Mouse (Mus musculus): ENCODE measurements at regions not wholly inside any gene's neighbourhood (a gene's known extent, or its start where the extent isn't known, plus 50 kb on each side); places are given as distances from the start of the nearest gene placed in this dataset.

DNA sequence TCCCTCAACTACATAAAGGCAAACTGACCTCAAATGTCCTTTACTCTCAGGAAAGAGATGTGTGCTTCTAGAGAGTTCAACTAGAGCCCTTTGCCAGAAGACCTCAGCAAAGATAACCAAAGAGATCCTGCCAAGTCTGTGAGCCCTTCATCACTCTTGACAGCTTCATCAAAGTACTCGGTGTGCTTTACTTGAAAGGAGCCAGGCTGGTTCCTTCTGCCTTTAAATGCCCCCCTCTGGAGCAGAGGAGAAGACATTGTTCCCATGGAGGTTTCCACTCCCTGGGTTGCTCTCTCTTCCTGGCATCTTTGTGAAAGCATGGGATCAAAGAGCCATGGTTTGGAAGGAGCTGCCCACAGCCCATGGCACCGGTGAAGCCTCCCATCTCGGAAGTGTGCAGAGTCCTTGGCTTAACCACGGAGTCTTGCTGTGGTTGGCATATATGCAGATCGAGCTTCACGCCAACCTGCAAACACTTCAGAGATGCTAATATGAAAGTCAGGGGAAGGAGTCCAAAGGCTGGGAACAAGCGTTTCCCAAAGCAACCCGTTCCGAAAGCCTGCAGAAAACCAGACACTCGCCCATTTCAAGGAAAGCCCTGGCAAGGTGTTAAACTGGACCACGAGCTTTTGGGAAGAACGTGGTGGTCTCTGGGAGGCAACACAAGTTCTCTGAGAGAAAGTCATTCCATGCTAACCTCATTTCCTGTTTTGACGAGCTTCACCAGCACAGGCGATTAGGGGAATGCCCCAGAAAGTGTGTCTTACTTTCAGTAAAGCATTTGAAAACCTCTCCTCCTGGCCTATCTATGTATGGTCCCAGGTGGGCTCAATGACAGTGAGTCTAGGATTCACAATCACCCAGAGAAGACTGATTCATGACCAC is 223.5 kb upstream of the Spdye4c start:
- DNase-seq (ENCODE audit: extremely low read depth, low read depth, low spot score): no peak

DNA sequence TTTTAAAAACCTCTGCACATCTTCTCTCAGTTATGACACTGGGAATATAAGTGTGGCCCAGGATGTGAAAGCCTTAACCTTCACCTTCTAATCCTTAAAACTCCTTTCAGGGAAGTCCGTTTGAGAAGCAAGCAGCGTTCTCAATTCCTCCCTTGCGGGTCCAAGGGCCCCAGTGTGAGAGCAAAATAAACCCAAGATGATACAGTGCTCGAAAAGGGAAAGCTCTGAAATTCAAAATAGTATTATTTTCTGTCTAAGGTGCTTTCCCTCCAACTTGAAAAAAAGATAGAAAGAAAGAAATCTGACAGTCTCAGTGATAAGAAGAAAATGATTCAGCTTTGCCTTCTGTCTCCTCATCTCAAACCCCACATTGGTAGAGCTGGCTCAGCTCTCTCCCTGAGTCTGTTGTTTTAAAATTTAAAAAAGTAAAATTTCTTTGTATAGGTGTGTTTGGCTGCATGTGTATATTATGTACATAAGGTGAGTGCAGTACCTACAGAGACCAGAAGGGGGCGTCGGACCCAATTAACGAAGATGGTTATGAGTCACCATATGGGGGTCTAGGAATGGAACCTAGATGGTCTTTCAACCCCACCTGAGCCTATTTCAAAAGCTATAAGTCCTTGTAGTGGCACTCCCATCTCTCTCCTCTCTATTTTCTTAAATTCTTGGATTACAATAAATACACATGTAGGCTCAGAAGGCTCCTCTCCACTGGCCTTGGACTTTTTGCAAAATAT is 222.3 kb upstream of the Spdye4c start:
- DNase-seq (ENCODE audit: extremely low read depth, low read depth, low spot score): no peak

DNA sequence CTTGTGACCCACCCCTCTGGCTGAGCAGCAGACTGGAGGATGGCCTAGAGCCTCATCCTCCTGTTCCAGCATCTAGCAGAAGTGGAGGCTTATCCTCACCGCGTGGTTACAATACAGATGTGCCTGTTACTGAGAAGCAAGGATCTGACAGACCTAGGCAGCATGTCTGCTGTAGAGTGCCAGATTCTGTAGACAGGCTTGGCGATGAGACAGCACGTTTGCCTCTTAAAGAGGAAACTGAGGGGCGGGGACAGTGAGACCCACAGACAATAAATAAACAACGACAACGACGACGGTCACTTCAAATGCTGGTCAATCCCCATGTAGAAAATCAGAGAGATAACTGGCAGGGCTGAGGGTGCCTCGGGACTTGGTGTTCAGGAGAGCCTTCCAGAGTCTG is 220.2 kb upstream of the Spdye4c start:
- DNase-seq (ENCODE audit: extremely low read depth, low read depth, low spot score): no peak

DNA sequence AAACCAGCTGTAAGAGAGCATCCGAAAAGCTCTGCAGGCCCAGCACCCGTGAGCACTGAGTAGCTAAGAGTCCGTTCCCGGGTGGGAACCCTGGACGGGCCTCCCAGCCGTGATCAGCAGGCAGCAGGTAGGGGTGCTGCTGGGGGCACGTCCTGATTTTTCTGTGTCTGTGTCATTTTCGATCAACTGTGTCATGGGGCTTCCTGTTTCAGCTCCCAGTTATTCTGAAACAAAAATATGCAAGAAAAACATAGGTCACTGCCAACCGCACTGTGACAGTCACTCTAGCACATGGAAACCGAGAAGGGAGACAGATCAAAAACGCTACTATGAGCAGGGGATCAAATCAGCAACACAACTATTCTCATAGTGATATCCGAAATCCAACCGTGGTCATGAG is 218.8 kb upstream of the Spdye4c start:
- DNase-seq (ENCODE audit: extremely low read depth, low read depth, low spot score): no peak

DNA sequence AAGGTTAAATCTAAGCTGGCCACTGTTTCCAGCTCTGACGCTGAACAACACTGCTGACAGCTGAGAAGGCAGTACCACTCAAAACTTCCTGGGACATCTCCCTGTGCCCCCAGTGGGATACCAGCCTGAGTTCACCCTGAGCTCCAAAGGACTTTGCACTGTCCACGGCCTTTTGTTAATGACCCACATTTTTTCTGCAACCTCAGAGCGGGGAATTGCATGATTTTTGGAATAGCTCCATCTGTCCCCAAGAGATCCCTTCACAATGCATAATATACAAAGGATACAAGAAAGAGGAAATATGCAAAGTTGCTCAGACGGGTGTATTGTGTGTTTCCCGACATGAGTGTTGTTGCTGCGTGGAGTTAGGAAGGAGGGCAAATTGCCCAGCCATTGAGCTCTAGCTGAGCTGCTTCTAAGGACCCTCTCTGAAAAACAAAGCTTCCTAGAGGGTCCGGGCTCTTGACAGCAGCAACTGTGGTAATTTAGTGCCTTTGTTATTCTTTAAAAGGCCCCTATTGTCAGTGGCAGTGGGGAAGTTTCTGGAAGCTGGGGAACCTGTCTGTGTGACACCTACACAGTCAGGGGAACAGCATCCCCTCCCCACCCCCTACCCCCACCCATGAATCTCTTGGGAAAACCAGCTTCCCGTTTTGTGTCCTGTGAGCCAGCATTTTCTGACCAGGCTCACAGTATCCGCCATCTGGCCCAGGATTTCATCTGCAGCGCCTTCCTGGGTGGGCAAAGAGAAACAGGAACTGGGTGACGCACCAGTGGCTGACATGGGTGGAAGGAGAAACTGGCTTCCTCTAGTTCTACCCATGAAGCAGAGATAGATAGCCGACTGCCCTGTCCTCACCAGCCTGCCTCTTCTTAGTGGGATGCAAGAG is 217.4 kb upstream of the Spdye4c start:
- DNase-seq (ENCODE audit: extremely low read depth, low read depth, low spot score): no peak

DNA sequence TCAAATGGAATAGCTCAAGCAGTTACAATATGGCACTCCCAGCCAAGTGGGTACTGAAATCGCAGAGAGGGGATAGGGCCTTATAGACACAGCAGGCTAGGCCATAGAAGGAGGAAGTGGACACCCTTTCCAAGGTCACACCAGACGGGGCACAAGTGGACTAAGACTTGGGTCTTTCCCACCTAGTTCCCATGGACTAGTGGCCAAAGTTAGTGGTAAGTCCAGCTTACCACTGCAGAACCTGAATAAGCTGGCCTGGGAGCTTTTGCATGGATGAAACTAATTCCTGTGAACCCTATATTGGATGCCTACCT is 216.8 kb upstream of the Spdye4c start:
- no peak for DNase-seq (ENCODE audit: extremely low read depth, low read depth, low spot score)

DNA sequence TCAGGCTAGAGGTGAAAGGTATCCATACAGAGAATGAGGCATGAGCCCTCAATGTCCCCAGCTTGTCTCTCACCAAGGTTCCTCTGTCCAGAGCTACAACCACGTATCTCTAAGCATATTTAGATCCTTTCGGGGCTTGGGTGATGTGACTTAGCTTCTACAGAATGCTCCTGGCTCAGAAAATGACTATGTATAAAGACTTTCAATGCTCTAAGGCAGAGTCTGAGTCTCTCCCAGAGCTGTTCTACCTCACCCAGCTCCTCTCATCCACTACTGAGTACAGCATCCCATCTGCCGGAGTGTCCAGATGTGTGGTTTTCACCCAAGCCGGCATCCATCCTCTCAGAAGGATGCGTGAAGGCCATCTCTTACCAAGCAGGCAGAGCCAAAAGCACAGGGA is 216.1 kb upstream of the Spdye4c start:
- no peak for DNase-seq (ENCODE audit: extremely low read depth, low read depth, low spot score)

DNA sequence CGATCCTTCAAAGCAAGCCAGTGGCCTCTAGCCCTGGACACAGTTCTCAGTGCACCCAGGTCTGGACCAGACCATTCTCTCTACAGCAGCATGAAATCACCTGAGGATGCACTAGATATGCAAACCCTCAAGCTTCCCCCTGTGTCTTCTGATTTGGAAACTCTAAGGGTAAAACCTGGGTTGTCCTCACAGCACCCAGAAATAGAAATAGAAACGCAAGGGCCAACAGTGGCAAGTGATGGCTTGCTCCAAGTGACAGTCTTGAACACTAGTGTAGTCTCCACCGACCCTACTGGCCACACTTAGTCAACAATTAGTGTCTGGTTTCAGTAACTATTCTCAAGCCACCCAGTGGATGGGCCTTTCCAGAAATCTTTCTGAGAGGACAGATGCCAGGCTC is 215.2 kb upstream of the Spdye4c start:
- DNase-seq (ENCODE audit: extremely low read depth, low read depth, low spot score): no peak

DNA sequence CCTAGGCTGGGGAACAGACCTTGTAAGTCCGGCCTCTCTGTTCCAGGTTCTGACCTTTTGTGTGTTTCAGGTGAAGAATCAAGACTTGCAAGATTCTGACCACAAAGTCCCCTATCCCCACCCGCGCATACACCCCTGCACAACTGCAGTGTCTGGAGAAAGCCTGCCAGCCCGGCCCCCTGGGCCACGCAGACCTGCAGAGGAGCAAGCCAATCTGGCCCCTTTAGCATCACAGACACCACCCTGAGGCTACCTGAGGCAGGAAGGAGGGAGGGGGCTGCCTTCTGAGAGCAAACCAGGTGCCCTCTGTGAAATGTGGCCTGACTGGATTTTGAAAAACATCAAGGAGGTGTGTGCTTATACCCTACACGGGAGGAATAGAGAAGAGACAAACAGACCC is 213.8 kb upstream of the Spdye4c start:
- DNase-seq (ENCODE audit: extremely low read depth, low read depth, low spot score): no peak

DNA sequence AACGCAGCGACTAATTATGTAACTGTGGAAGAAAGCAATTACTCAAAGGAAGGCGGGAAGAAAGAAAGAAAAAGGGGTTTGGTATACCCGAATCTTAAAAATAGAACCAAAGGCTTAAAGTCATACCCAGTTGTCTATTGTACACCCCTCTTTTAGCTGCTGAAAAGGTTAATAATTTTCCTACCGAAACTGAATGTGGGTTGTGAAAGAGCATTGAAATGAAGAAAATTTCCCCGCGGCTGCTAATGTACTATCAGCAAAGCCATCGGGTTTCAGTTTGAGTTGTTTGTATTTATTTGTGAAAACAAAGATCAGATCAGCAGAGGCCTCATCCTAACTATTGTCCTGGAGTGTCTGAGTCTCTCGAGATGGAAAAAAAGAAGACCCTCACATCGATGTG is 213.3 kb upstream of the Spdye4c start:
- DNase-seq (ENCODE audit: extremely low read depth, low read depth, low spot score): no peak

DNA sequence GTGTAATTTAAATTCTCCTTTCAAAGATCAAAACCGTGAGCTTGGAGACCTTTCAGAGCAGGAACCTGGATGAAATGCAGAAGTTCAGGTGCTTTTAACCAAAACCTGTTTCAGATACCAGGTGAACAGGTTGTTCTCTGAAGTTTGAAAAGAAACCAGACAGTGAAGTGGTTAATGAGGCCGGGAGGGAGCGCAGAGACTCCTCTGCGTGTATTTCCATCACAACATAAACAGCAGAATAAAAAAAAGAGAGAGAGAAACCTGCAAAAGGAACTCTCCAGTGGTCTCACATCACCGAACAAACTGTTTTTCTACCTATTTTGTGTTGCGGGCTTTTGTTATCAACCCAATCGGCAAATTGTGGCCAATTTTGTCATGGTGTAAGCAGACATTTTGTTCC is 212.6 kb upstream of the Spdye4c start:
- DNase-seq (ENCODE audit: extremely low read depth, low read depth, low spot score): no peak

DNA sequence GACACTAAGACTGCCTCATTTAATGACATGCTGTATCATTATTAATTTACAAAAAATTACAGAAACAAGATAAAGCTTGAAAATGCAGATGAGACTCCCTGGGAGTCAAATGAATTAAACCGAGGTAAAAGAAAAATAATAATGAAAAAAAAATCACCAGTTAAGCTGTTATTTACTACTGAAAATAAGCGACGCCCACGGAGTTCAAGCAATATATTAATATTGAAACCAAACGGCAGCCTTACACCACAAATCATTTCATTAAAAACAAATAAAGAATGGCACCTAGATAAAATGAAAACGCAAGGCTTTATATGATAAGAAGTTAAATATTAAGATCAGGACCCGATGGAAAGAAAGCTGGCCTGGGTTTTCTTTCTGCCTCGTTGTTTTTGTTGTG is 211.9 kb upstream of the Spdye4c start:
- no peak for DNase-seq (ENCODE audit: extremely low read depth, low read depth, low spot score)

DNA sequence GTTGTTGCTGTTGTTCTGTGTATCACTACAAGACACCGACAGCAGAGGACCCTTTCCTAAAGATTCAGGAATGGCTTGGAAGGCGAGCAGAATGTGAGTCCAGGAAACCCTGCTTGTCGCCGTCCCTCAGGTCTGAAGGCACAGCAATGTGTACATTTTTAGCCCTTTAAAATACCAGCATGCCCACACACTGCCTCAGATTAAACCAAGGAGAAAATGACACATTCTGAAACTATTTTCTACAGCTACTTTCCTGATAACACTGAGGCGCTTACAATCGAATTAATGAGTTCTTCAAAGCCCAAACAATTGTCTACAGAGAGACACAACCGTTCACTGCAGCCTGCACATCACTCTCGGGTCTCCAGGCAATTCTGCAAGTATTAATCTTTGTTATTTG is 211.5 kb upstream of the Spdye4c start:
- no peak for DNase-seq (ENCODE audit: extremely low read depth, low read depth, low spot score)

DNA sequence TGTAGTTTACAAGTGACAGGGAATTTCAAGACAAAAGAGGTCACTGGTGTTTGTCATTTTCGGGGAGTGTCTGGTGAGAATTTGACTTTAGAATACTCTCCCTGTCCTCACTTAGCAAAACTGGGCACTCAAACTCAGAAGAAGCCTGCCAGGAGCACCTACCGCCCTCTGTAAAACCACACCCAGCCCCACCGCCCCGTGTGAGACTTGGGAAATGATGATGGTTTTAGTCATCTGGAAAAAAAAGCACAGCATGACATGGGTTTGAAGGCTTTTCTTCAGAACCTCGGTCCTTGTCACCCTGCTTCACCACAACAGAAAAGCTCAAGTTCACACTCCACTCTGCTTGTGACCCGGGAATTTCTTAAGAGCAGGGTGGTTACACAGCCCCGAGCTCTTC is 210.4 kb upstream of the Spdye4c start:
- DNase-seq (ENCODE audit: extremely low read depth, low read depth, low spot score): no peak

DNA sequence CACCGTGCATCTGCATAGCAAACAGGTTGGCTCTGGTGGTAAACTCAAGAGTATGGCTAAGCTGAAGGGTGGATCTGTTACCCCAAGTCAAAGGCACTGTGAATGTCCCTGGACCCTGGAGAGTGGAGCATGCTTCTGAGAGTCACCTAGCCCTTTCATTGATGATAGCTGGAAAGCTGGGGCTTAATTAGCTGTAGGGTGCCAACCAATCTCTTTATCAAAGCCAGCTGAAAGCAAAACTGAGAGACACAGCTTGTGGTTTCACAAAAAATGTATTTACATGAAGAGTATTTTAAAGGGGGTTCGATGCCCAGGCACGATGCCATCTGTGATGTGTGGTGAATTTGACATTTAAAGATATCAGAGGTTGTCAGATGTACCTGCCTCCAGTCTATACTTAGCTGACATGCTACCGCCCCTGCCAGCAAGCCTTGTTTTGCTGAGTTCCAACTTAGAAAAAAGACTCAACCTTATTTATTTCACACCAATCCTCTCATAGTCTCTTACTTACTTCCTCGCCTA is 209.3 kb upstream of the Spdye4c start:
- no peak for DNase-seq (ENCODE audit: extremely low read depth, low read depth, low spot score)

DNA sequence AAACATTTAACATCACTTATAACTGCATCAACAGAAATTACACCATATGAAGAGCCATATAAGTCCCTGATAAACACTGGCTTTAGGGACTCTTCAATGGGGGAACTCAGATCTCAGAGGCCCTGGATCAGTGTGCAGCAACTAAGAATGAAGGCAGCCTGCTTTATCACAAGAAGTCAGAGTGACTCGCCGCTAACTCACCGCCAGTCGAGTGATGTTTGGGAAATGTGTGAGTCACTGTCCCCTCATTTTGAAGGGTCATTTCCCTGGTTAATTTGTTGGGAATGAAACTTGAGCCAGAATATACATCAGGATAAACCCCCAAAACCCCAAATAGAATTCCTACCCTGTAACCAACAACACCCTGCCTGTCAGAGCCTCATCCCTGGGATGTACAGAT is 208.5 kb upstream of the Spdye4c start:
- no peak for DNase-seq (ENCODE audit: extremely low read depth, low read depth, low spot score)

DNA sequence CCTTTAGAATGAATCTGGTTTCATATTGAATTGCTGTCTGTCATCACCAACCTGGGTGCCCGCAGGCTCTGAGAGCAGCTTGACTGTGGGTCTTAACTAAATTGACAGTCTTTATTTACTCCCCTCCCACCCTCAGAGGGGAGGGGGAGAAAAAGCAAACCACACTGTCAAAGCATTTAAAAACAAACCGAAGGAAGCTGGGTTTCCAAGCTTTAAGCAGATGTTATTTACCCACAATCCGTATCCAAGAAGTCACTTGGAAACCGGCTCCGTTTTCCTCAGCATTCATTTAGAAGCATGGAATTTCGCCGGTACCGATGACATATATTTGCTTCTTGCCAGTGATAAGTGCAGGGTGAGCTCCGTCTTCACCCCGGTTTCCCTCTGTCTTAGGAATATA is 206.4 kb upstream of the Spdye4c start:
- DNase-seq (ENCODE audit: extremely low read depth, low read depth, low spot score): no peak

DNA sequence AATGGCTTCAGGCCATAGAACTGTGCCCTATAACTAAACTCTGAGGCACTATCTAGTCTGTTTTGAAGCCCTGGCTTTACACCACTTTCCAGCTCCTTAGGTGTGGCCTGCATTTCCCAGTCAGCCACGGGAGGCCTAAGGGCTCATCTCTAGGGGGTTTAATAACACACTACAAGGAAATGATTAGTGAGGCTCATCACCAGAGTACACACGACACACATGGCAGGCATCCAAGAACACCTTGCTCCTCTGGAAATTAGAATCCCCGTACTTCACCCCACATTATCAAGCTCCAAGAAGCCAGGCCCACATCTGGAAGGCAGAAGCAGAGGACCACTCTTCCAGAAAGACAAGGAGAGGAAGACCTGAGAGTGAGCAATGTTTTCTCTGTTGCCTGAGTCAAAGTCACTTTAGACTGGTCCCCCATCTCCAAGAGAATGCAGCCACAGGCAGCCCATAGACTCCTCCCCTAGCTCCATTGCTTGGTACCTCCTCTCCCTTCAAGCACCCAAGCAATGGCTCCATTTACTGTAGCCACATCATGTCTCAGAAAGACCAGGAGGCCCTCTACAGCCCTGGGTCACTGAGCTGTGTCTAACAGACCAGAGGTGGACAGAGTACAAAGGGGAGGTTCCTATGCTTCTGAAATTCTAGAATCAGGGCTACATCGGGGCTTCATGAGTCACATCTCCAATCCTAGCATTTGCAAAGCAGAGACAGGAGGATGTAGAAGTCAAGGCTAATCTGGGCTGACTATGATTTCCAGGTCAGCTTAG is 204.0 kb upstream of the Spdye4c start:
- DNase-seq (ENCODE audit: extremely low read depth, low read depth, low spot score): no peak

DNA sequence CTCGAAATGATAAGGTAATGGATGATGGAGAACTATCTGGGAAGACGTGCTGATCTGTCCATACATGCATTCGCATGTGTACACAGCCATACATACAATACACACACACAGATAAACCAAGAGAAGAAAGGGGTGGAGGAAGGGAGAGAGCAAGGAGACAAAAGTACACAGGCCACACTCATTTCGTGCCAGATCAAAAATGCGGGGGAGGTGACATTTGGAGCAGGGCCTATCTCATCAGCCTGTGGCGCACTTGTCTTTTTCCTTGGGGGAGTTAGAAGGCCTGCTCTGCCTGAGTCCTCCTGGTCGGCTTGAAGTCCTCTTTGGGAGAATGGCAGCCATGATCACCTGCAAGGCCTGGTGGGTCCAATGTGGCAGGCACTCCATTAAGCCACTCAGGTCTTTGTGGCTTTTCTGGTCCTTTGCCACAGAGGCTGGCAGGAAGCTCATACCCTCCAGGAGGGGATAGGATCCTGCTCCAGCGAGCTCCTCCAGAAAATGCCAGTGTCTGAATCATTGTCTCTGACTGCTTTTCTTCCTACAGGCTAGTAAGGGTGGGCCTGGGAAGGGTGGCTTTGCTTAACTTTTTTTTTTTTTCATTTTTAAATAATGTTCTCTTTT is 203.0 kb upstream of the Spdye4c start:
- no peak for DNase-seq (ENCODE audit: extremely low read depth, low read depth, low spot score)

DNA sequence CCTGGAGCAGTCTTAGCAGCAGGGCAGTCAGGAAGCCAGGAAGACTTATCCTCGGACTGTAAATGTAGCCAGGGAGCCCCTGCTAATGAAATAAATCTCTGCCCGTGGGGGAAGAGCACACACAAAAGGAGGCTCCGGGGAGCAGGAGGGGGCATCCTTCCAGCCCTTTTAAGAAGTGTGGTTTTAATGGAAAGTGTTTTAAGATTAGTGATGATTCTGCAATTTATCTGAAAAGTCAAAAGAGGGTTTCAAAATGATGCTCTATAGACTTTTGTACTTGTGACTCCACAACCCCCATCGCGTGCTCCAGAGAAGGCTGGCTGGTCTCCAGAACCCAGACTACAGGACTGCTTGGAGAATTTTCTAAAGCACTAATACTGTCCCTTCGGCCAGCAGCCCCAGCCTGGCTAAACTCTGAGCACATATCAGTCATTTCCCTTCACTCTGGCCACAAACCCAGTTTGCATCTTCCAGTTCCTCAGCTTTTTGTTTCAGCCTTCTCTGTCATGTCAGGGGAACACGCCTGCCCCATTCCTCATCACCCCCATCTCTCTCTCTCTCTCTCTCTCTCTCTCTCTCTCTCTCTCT is 202.0 kb upstream of the Spdye4c start:
- DNase-seq (ENCODE audit: extremely low read depth, low read depth, low spot score): no peak

Measured in fat pad, adult 2 months (tissue).